In genomic region chr11:30613916-30614546, GRCm38 (mm10) we compare ENCODE assay signal across 25 mouse cellular contexts. TPM values are rescaled to one million over a fixed set of nuclear protein-coding genes. Genes with fewer than 3 reads are reported as not detected.
A peak's percentile ranks its signal among the peaks of the same experiment; 100 is the strongest.
DNase-seq lines count a peak whose midpoint lies in the region; ATAC-seq and TF ChIP-seq lines count a peak whose summit lies in the region.
"Had no signal": no experiment of that assay in that cellular context is flagged by ENCODE, and none has a peak within 500 bp of the region (broad histone marks: within the 10 kb centered on the region; RNA-seq: fewer than 3 reads in every experiment).

No protein-coding gene starts in this region.

- H3K4me2 ChIP-seq in liver, embryonic 12.5 days, result peak overlapping the region; percentile 14; the same call in 1 of the 2 replicates
- H3K4me2 ChIP-seq in liver, postnatal 0 days (ENCODE audit: low read depth, low read length), result no peak overlapping the region
- no peak overlapping the region for H3K4me2 ChIP-seq in hindbrain, embryonic 11.5 days (replicated peaks; ENCODE audit: low read depth, low read length)
- H3K4me2 ChIP-seq: limb, embryonic 12.5 days; liver, embryonic 15.5 days; stomach, embryonic 15.5 days had no signal

- H3K27ac ChIP-seq in liver, embryonic 12.5 days, result no peak overlapping the region
- no peak overlapping the region for H3K27ac ChIP-seq in liver, postnatal 0 days (ENCODE audit: low read depth)
- H3K27ac ChIP-seq in hindbrain, embryonic 11.5 days (ENCODE audit: low read depth, low read length), result no peak overlapping the region
- H3K27ac ChIP-seq: hindbrain, embryonic 10.5 days; layer of hippocampus, adult 2 months; limb, embryonic 12.5 days; liver, embryonic 15.5 days; stomach, embryonic 15.5 days had no signal

- peak; percentile 86 for ATAC-seq in liver, embryonic 12.5 days
- no peak for ATAC-seq in liver, postnatal 0 days
- ATAC-seq in common myeloid progenitor, adult 5-6 weeks (replicated peaks; ENCODE audit: low read depth, poor library complexity, severe bottlenecking), result 0 out of 2 replicates have a peak, but pooled peaks have one; percentile 32
- ATAC-seq in megakaryocyte-erythroid progenitor cell, adult 5-6 weeks (replicated peaks; ENCODE audit: low FRiP score, low TSS enrichment, poor library complexity, severe bottlenecking), result peak; percentile 79
- no peak for ATAC-seq in activated CD4-positive, CD25-positive, alpha-beta regulatory T cell, adult 4 months
- no peak for ATAC-seq in hindbrain, embryonic 11.5 days (ENCODE audit: low FRiP score)
- ATAC-seq: forebrain, postnatal 0 days; hindbrain, embryonic 16.5 days had no signal

- no peak for TF ChIP-seq CTCF in liver, postnatal 0 days (IDR thresholded peaks at IDR 0.05; ENCODE audit: low read depth)

- DNase-seq in liver, postnatal 0 days, result no peak
- no peak for DNase-seq in left cerebral cortex, adult 9 months (ENCODE audit: low spot score in 2 of 2)
- DNase-seq in hindbrain, embryonic 11.5 days (ENCODE audit: low spot score), result no peak
- DNase-seq: adrenal gland, postnatal 10 days; cerebellum, adult 11-12 months; cerebellum, adult 9-11 months; forebrain, postnatal 0 days; gastrocnemius, postnatal 14 days; heart, postnatal 14 days; kidney, adult 18-20 months; kidney, postnatal 36 days; lung, postnatal 4 days; midbrain, embryonic 14.5 days; right cerebral cortex, postnatal 25 days had no signal

- H3K9ac ChIP-seq in liver, embryonic 12.5 days, result no peak overlapping the region
- no peak overlapping the region for H3K9ac ChIP-seq in liver, postnatal 0 days (replicated peaks)
- H3K9ac ChIP-seq in hindbrain, embryonic 11.5 days (ENCODE audit: low read depth, low read length), result no peak overlapping the region
- H3K9ac ChIP-seq: forebrain, postnatal 0 days; limb, embryonic 12.5 days; liver, embryonic 15.5 days; stomach, embryonic 15.5 days had no signal

- TF ChIP-seq EP300 in liver, postnatal 0 days (IDR thresholded peaks at IDR 0.05; ENCODE audit: low read depth), result no peak

- 53% methylated on average over 1 of the region's 1 CpGs for WGBS in liver, embryonic 12.5 days (ENCODE audit: insufficient replicate concordance)
- WGBS in liver, postnatal 0 days (ENCODE audit: insufficient replicate concordance), result 59% methylated on average over 1 of the region's 1 CpGs
- 75% methylated on average over 1 of the region's 1 CpGs for WGBS in hindbrain, embryonic 11.5 days

- H3K36me3 ChIP-seq in liver, embryonic 12.5 days, result no peaks in the 10 kb centered on the region
- no peaks in the 10 kb centered on the region for H3K36me3 ChIP-seq in liver, postnatal 0 days (replicated peaks; ENCODE audit: insufficient read depth, low read length)
- no peaks in the 10 kb centered on the region for H3K36me3 ChIP-seq in hindbrain, embryonic 11.5 days (ENCODE audit: control insufficient read depth, insufficient read depth, low read length)
- H3K36me3 ChIP-seq: hindbrain, embryonic 10.5 days; limb, embryonic 12.5 days; liver, embryonic 15.5 days; stomach, embryonic 15.5 days had no signal

- H3K9me3 ChIP-seq in liver, embryonic 12.5 days (replicated peaks), result no peaks in the 10 kb centered on the region
- H3K9me3 ChIP-seq in liver, postnatal 0 days (ENCODE audit: low read length), result no peaks in the 10 kb centered on the region
- H3K9me3 ChIP-seq in hindbrain, embryonic 11.5 days (ENCODE audit: control insufficient read depth, low read length), result no peaks in the 10 kb centered on the region
- H3K9me3 ChIP-seq: hindbrain, embryonic 10.5 days; limb, embryonic 12.5 days; liver, embryonic 15.5 days; stomach, embryonic 15.5 days had no signal

- H3K4me1 ChIP-seq in liver, embryonic 12.5 days, result peaks cover 25% of the 10 kb centered on the region
- H3K4me1 ChIP-seq in liver, postnatal 0 days (ENCODE audit: insufficient read depth), result no peaks in the 10 kb centered on the region
- no peaks in the 10 kb centered on the region for H3K4me1 ChIP-seq in hindbrain, embryonic 11.5 days (replicated peaks; ENCODE audit: control insufficient read depth, insufficient read depth, low read length)
- H3K4me1 ChIP-seq: limb, embryonic 12.5 days; stomach, embryonic 15.5 days had no signal

- H3K4me3 ChIP-seq in liver, embryonic 12.5 days, result no peak overlapping the region
- no peak overlapping the region for H3K4me3 ChIP-seq in liver, postnatal 0 days (ENCODE audit: low read depth, low read length)
- H3K4me3 ChIP-seq in hindbrain, embryonic 11.5 days (ENCODE audit: low read depth, low read length), result no peak overlapping the region
- H3K4me3 ChIP-seq: erythroblast, embryonic 14.5 days; hindbrain, embryonic 10.5 days; layer of hippocampus, adult 2 months; limb, embryonic 12.5 days; liver, embryonic 15.5 days; stomach, embryonic 15.5 days had no signal

- no peaks in the 10 kb centered on the region for H3K27me3 ChIP-seq in liver, embryonic 12.5 days (replicated peaks)
- no peaks in the 10 kb centered on the region for H3K27me3 ChIP-seq in liver, postnatal 0 days (ENCODE audit: insufficient read depth, low read length)
- H3K27me3 ChIP-seq in hindbrain, embryonic 11.5 days (ENCODE audit: control insufficient read depth, insufficient read depth, low read length), result no peaks in the 10 kb centered on the region
- H3K27me3 ChIP-seq: limb, embryonic 12.5 days; liver, embryonic 15.5 days; stomach, embryonic 15.5 days had no signal

RNA-seq across cellular contexts. Expression of gene Acyp2, which starts 35.4 kb away (rescaled TPM):
- 5.5 TPM in 2 replicates for polyA plus RNA-seq in liver, embryonic 12.5 days (2016; fragmentation: Nextera tagmentation; extraction: Ambion mirVana)
- 3.9 and 4.0 TPM in 2 replicates for polyA plus RNA-seq in liver, postnatal 0 days (2015; fragmentation: Nextera tagmentation; extraction: Ambion mirVana)
- total RNA-seq in common myeloid progenitor, adult 5-6 weeks (2017), result 2.1 and 12.3 TPM in 2 replicates
- total RNA-seq in megakaryocyte-erythroid progenitor cell, adult 5-6 weeks (2014; fragmentation: Nextera tagmentation), result 1.0 and 4.4 TPM in 2 replicates
- total RNA-seq in megakaryocyte-erythroid progenitor cell, adult 5-6 weeks (2017), result 4.9 and 13.2 TPM in 2 replicates
- 1 to 10 TPM; 1.0 to 1.5 TPM for polyA plus RNA-seq in activated CD4-positive, CD25-positive, alpha-beta regulatory T cell, adult 4 months (2017; shearing (Covaris generic))
- polyA plus RNA-seq in hindbrain, embryonic 11.5 days (2014; fragmentation: Nextera tagmentation; extraction: Ambion mirVana), result 12.4 and 14.6 TPM in 2 replicates

Comparison
In these comparisons a context has a peak if more than half of its experiments do, and no peak if none do; other contexts are left out.
1. ATAC-seq: peak in liver, embryonic 12.5 days (single experiment), common myeloid progenitor, adult 5-6 weeks (single experiment) and megakaryocyte-erythroid progenitor cell, adult 5-6 weeks (single experiment); none in liver, postnatal 0 days (single experiment), activated CD4-positive, CD25-positive, alpha-beta regulatory T cell, adult 4 months (single experiment) and hindbrain, embryonic 11.5 days (single experiment).